Mouse (Mus musculus): Measurements from ENCODE around the gene Dlk2.

DNA sequence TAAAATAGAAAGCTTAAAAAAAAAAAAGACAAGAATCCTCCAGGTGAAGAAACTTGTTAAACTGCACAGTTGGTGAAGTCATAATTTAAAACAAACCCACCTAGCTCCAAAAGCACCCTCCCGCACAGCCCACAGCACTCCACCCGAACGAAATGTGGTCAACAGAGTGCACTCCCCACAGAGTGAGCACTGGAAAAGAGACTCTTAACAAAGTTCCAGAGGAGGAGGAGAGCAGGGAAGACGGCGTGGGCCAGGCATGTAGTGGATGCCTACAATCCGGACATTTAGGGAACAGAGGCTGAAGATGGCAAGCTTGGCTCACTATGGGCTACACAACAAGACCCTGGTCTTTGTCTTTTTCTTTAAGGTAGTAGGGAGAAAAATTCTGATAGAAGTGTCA is 22.2 kb upstream of the Dlk2 start:
- TF ChIP-seq CTCF (IDR thresholded peaks at IDR 0.05; ENCODE audit: extremely low read depth, insufficient read depth, insufficient read length, insufficient replicate concordance) (no peak), POLR2A (IDR thresholded peaks at IDR 0.05; ENCODE audit: low read depth, low read length) (no peak)
